Mouse (Mus musculus): ENCODE results near the gene Pak1. TPM values are rescaled to one million over a fixed set of nuclear protein-coding genes. Genes with fewer than 3 reads are reported as not detected.

Gene Pak1
- total and polyA plus RNA-seq, 3 experiments: 2.8 to 6.7 TPM; not detected in 1

- DNase-seq (ENCODE audit: low read depth, low spot score): no peak
- Histone ChIP-seq H3K4me1 (ENCODE audit: control insufficient read depth in 1 of 2, insufficient read depth in 2 of 2, low read length in 2 of 2) (peaks cover 11 to 12% of the 10 kb centered on the region in 2 experiments; a peak in 3 of 4 replicates), H3K9ac (ENCODE audit: control insufficient read depth, low read depth, low read length, poor library complexity, severe bottlenecking) (no peak overlapping the region), H3K4me3 (ENCODE audit: control insufficient read depth in 1 of 2, insufficient read depth in 1 of 2, low read depth in 2 of 2, low read length in 2 of 2) (no peak overlapping the region), H3K27me3 (ENCODE audit: control insufficient read depth in 1 of 2, insufficient read depth in 2 of 2, low read length in 2 of 2) (no peaks in the 10 kb centered on the region; a peak in 2 of 4 replicates), H3K9me3 (replicated peaks; ENCODE audit: insufficient read depth, low read length) (no peaks in the 10 kb centered on the region), H3K27ac (ENCODE audit: control insufficient read depth, low read depth, low read length) (no peak overlapping the region), H3K79me2 (ENCODE audit: control insufficient read depth, insufficient read depth, low read length, poor library complexity) (no peaks in the 10 kb centered on the region; the same call in 1 of the 2 replicates), H3K36me3 (ENCODE audit: control insufficient read depth in 1 of 2, insufficient read depth in 2 of 2, low read length in 2 of 2) (peaks cover 0 to 15% of the 10 kb centered on the region in 2 experiments; a peak in 2 of 4 replicates)
- no peak for TF ChIP-seq KAT2A (conservative IDR thresholded peaks at IDR 0.05; ENCODE audit: low read depth, low read length)
Observed at GRCm38 (mm10) chr7:97783523-97783922, 4.8 kb upstream of the Pak1 start.

GRCm38 (mm10) chr7:97788669-97789483 lies 535 bp downstream of the Pak1 start:
- Histone ChIP-seq H3K27ac (ENCODE audit: control insufficient read depth, low read depth, low read length) (no peak overlapping the region), H3K9ac (ENCODE audit: control insufficient read depth, low read depth, low read length, poor library complexity, severe bottlenecking) (peak overlapping the region; percentile 55), H3K79me2 (ENCODE audit: control insufficient read depth, insufficient read depth, low read length, poor library complexity) (no peaks in the 10 kb centered on the region; the same call in 1 of the 2 replicates), H3K36me3 (ENCODE audit: control insufficient read depth in 1 of 2, insufficient read depth in 2 of 2, low read length in 2 of 2) (no peaks in the 10 kb centered on the region), H3K4me3 (ENCODE audit: control insufficient read depth in 1 of 2, insufficient read depth in 1 of 2, low read depth in 2 of 2, low read length in 2 of 2) (peak overlapping the region; percentile 68 to 75), H3K9me3 (replicated peaks; ENCODE audit: insufficient read depth, low read length) (no peaks in the 10 kb centered on the region), H3K4me1 (ENCODE audit: control insufficient read depth in 1 of 2, insufficient read depth in 2 of 2, low read length in 2 of 2) (no peaks in the 10 kb centered on the region; a peak in 1 of 4 replicates), H3K27me3 (ENCODE audit: control insufficient read depth in 1 of 2, insufficient read depth in 2 of 2, low read length in 2 of 2) (peaks cover 13 to 20% of the 10 kb centered on the region in 2 experiments)
- no peak for TF ChIP-seq UBTF (IDR thresholded peaks at IDR 0.05; ENCODE audit: borderline replicate concordance, insufficient read depth, low read depth, low read length)
- peak; percentile 13; the same call in 1 of the 2 replicates for TF ChIP-seq MXI1 (IDR thresholded peaks at IDR 0.05; ENCODE audit: low read depth, low read length)
- peak; percentile 59 for DNase-seq (ENCODE audit: low read depth, low spot score)

GRCm38 (mm10) chr7:97790272-97790671 lies 1.9 kb downstream of the Pak1 start:
- no peak for TF ChIP-seq POLR2AphosphoS5 (IDR thresholded peaks at IDR 0.05; ENCODE audit: borderline replicate concordance, low read depth, low read length)
- no peak for TF ChIP-seq ETS1 (IDR thresholded peaks at IDR 0.05; ENCODE audit: low read depth, low read length)
- TF ChIP-seq CTCF (IDR thresholded peaks at IDR 0.05 in 2 of 3, conservative IDR thresholded peaks at IDR 0.05 in 1 of 3; ENCODE audit: control insufficient read depth in 1 of 3, insufficient read depth in 1 of 3, low read depth in 2 of 3, low read length in 3 of 3, poor library complexity in 1 of 3, severe bottlenecking in 1 of 3): no peak
- TF ChIP-seq MYC (IDR thresholded peaks at IDR 0.05; ENCODE audit: low read depth, low read length): no peak
- TF ChIP-seq POLR2A (IDR thresholded peaks at IDR 0.05; ENCODE audit: control insufficient read depth in 1 of 2, insufficient read depth in 1 of 2, low read depth in 1 of 2, low read length in 2 of 2, poor library complexity in 1 of 2): no peak
- no peak for TF ChIP-seq CHD1 (IDR thresholded peaks at IDR 0.05; ENCODE audit: low read depth, low read length)
- no peak for TF ChIP-seq GABPA (IDR thresholded peaks at IDR 0.05; ENCODE audit: low read depth, low read length)
- no peak for TF ChIP-seq MYB (IDR thresholded peaks at IDR 0.05; ENCODE audit: low read depth, low read length)
- TF ChIP-seq JUND (IDR thresholded peaks at IDR 0.05; ENCODE audit: low read depth, low read length): no peak
- TF ChIP-seq MEF2A (IDR thresholded peaks at IDR 0.05; ENCODE audit: extremely low read depth, insufficient replicate concordance, low read depth, low read length, poor library complexity, severe bottlenecking): no peak
- no peak for TF ChIP-seq HCFC1 (IDR thresholded peaks at IDR 0.05; ENCODE audit: low read depth, low read length)
- no peak for TF ChIP-seq SMC3 (IDR thresholded peaks at IDR 0.05; ENCODE audit: low read depth, low read length)
- TF ChIP-seq EP300 (IDR thresholded peaks at IDR 0.05; ENCODE audit: low read depth in 1 of 2, low read length in 2 of 2): no peak
- no peak for TF ChIP-seq NRF1 (IDR thresholded peaks at IDR 0.05; ENCODE audit: insufficient read depth, low read depth, low read length, poor library complexity, severe bottlenecking)
- no peak for TF ChIP-seq POLR2AphosphoS2 (IDR thresholded peaks at IDR 0.05; ENCODE audit: low read length)
- Histone ChIP-seq H3K9ac (ENCODE audit: control insufficient read depth, low read depth, low read length, poor library complexity, severe bottlenecking) (no peak overlapping the region), H3K27me3 (ENCODE audit: control insufficient read depth in 1 of 2, insufficient read depth in 2 of 2, low read length in 2 of 2) (peaks cover 17 to 26% of the 10 kb centered on the region in 2 experiments), H3K79me2 (ENCODE audit: control insufficient read depth, insufficient read depth, low read length, poor library complexity) (no peaks in the 10 kb centered on the region; the same call in 1 of the 2 replicates), H3K36me3 (ENCODE audit: control insufficient read depth in 1 of 2, insufficient read depth in 2 of 2, low read length in 2 of 2) (no peaks in the 10 kb centered on the region), H3K27ac (ENCODE audit: control insufficient read depth, low read depth, low read length) (no peak overlapping the region), H3K9me3 (replicated peaks; ENCODE audit: insufficient read depth, low read length) (no peaks in the 10 kb centered on the region), H3K4me3 (ENCODE audit: control insufficient read depth in 1 of 2, insufficient read depth in 1 of 2, low read depth in 2 of 2, low read length in 2 of 2) (no peak overlapping the region), H3K4me1 (ENCODE audit: control insufficient read depth in 1 of 2, insufficient read depth in 2 of 2, low read length in 2 of 2) (no peaks in the 10 kb centered on the region; a peak in 1 of 4 replicates)
- no peak for DNase-seq (ENCODE audit: low read depth, low spot score)
